Mouse (Mus musculus): ENCODE measurements around the gene Ascl5. TPM values are rescaled to one million over a fixed set of nuclear protein-coding genes. Genes with fewer than 3 reads are reported as not detected.

The Ascl5 gene
- total and polyA plus RNA-seq, 2 experiments from 2014 or later: 0.30 to 3.0 TPM

GRCm38 (mm10) chr1:136052547-136052946 lies 1.9 kb downstream of the Ascl5 start, which contains the start of gene Cacna1s:
Gene Cacna1s, plus strand, starts transcription at chr1:136052750.
- Histone ChIP-seq H3K4me2 (ENCODE audit: low read depth, low read length, poor library complexity, severe bottlenecking) (no peak within 1 kb of the TSS), H3K4me1 (ENCODE audit: insufficient read depth, low read length) (peaks cover 6% of the 10 kb centered on the region; the same call in 1 of the 2 replicates), H3K4me3 (ENCODE audit: low read depth, low read length) (no peak within 1 kb of the TSS), H3K9ac (replicated peaks; ENCODE audit: low read length, poor library complexity, severe bottlenecking) (no peak within 1 kb of the TSS), H3K9me3 (ENCODE audit: low read length) (no peaks in the 10 kb centered on the region), H3K27ac (ENCODE audit: low read depth, low read length) (no peak within 1 kb of the TSS), H3K36me3 (ENCODE audit: insufficient read depth, low read length) (no peaks in the 10 kb centered on the region), H3K27me3 (ENCODE audit: insufficient read depth, low read length) (peaks cover 23% of the 10 kb centered on the region)
- DNase-seq (ENCODE audit: low spot score) (no peak), ATAC-seq (ENCODE audit: low FRiP score) (no peak)
- WGBS: 50% methylated on average over 11 of the region's 11 CpGs
- no peak for TF ChIP-seq CTCF (IDR thresholded peaks at IDR 0.05)

DNA sequence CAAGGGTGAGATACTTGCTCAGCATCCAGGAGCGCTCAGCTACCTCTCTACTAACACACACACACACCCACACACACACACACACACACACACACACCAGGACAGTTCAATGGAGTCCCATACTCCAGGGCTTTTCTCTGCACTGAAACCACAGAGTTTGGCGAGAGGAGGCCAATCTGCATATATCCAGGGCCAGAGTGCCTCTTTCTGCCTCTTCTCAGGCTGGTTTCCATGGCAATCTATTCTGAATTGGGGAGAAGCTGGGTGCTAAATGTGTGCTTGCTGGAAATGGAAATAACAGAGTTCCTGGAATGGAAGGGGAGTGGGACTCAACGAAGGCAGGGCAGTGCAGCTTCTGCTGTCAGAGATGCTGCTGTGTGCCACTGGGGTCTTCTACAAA lies 5.2 kb downstream of the Ascl5 start:
- H3K27me3 ChIP-seq (ENCODE audit: insufficient read depth, low read length): peaks cover 12% of the 10 kb centered on the region
- no peak; the same call in 1 of the 2 replicates for ATAC-seq (ENCODE audit: low FRiP score)

DNA sequence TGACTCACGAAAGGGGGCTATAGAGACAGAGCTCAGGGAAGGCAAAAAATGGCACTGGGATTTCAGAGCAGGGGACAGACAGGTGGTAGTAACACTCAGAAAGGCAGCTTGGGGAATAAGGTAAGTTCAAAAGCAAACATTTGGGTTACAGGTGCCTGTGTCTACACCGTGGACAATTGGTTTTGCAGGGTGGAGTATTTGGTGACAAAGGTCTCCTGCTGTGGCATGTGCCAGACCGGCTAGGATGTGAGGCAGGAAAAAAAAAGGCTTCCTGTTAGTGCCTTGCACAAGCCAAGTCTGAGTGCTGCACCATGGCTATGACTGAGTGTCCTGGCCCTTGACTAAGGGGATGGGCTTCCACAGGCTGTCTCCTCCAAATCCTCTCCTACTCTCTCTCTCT lies 8.0 kb downstream of the Ascl5 start:
- Histone ChIP-seq H3K27me3 (ENCODE audit: insufficient read depth, low read length) (no peaks in the 10 kb centered on the region), H3K27ac (ENCODE audit: low read depth, low read length) (no peak overlapping the region), H3K4me3 (ENCODE audit: low read depth, low read length) (no peak overlapping the region), H3K4me1 (ENCODE audit: insufficient read depth, low read length) (peaks cover 6% of the 10 kb centered on the region; the same call in 1 of the 2 replicates), H3K9ac (replicated peaks; ENCODE audit: low read length, poor library complexity, severe bottlenecking) (no peak overlapping the region), H3K9me3 (ENCODE audit: low read length) (no peaks in the 10 kb centered on the region), H3K4me2 (ENCODE audit: low read depth, low read length, poor library complexity, severe bottlenecking) (no peak overlapping the region), H3K36me3 (ENCODE audit: insufficient read depth, low read length) (no peaks in the 10 kb centered on the region)
- TF ChIP-seq CTCF (IDR thresholded peaks at IDR 0.05): no peak
- 46% methylated on average over 3 of the region's 3 CpGs for WGBS
- ATAC-seq (ENCODE audit: low FRiP score) (no peak), DNase-seq (ENCODE audit: low spot score) (no peak)

More for the DNA sequence above, 5.2 kb downstream of the Ascl5 start:
- Histone ChIP-seq H3K4me1 (ENCODE audit: insufficient read depth, low read length) (peaks cover 6% of the 10 kb centered on the region; the same call in 1 of the 2 replicates), H3K9ac (replicated peaks; ENCODE audit: low read length, poor library complexity, severe bottlenecking) (no peak overlapping the region), H3K9me3 (ENCODE audit: low read length) (no peaks in the 10 kb centered on the region), H3K4me3 (ENCODE audit: low read depth, low read length) (no peak overlapping the region), H3K27ac (ENCODE audit: low read depth, low read length) (peak overlapping the region; percentile 62), H3K36me3 (ENCODE audit: insufficient read depth, low read length) (no peaks in the 10 kb centered on the region), H3K4me2 (ENCODE audit: low read depth, low read length, poor library complexity, severe bottlenecking) (no peak overlapping the region)
- no peak for TF ChIP-seq CTCF (IDR thresholded peaks at IDR 0.05)
- 22% methylated on average over 3 of the region's 3 CpGs for WGBS
- DNase-seq (ENCODE audit: low spot score): peak; percentile 70

DNA sequence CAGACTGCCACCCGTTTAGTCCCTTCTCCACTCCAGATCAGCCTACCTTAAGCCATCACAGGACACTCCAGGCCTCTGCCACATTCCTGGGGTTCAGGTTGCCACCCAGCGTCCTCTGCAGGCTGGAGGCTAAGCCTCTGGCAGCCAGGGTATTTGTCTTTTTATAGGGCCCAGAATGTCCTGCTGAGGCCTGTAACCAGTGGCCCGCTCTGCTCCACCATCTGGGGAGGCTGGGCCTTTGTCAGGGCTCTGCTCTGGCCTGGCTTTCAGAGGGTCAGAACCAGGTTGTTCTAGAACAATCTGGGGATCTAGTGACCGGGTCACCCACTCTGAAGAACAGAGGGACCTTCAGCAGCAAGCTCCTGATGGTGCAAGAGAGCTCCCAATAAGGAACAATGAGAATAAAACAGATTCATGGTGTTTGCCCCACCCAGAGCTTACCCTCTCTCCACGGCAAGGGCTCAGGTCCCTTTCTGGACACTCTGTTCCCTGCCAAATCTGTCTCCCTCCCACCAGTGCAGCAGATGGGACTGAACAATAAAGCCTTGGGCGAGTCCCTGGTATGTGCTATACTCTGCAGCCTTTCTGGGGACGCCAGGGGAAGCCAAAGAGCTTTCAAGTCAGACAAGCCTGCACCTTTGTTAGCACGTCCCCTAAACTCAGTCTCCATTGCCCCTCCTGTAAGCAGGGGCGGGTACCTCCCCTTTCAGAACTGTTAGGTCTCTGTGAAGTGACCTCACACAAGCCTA lies 10.6 kb downstream of the Ascl5 start:
- DNase-seq (ENCODE audit: low spot score): peak; percentile 40
- no peaks in the 10 kb centered on the region for H3K27me3 ChIP-seq (ENCODE audit: insufficient read depth, low read length)
- no peak overlapping the region for H3K4me3 ChIP-seq (ENCODE audit: low read depth, low read length)
- 0 out of 2 replicates have a peak, but pooled peaks have one; percentile 35 for ATAC-seq (ENCODE audit: low FRiP score)
- no peak for TF ChIP-seq CTCF (IDR thresholded peaks at IDR 0.05)
- no peaks in the 10 kb centered on the region for H3K36me3 ChIP-seq (ENCODE audit: insufficient read depth, low read length)
- peaks cover under 1% of the 10 kb centered on the region; the same call in 1 of the 2 replicates for H3K4me1 ChIP-seq (ENCODE audit: insufficient read depth, low read length)
- H3K9me3 ChIP-seq (ENCODE audit: low read length): no peaks in the 10 kb centered on the region
- no peak overlapping the region for H3K27ac ChIP-seq (ENCODE audit: low read depth, low read length)
- no peak overlapping the region for H3K4me2 ChIP-seq (ENCODE audit: low read depth, low read length, poor library complexity, severe bottlenecking)
- WGBS: 49% methylated on average over 9 of the region's 9 CpGs
- H3K9ac ChIP-seq (replicated peaks; ENCODE audit: low read length, poor library complexity, severe bottlenecking): no peak overlapping the region

DNA sequence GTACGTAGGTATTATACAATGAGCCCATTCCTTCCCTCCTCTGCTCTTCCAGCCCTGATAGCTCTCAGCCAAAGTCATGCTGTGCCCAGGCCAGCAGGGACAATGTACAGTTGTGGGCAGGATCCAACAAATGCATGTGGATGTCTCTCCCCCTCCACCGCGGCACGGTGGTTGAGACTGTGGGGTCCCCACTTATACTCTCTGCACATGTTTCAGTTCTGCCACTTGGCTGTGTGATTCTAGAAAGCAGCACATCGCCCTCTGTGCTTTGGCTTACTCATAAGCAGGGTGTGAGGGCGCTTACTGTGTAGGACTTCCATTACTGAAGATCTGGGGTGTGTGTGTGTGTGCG lies 11.2 kb downstream of the Ascl5 start:
- peak; percentile 20; the same call in 1 of the 2 replicates for ATAC-seq (ENCODE audit: low FRiP score)
- Histone ChIP-seq H3K27me3 (ENCODE audit: insufficient read depth, low read length) (no peaks in the 10 kb centered on the region), H3K4me3 (ENCODE audit: low read depth, low read length) (no peak overlapping the region), H3K4me1 (ENCODE audit: insufficient read depth, low read length) (no peaks in the 10 kb centered on the region), H3K4me2 (ENCODE audit: low read depth, low read length, poor library complexity, severe bottlenecking) (no peak overlapping the region), H3K9ac (replicated peaks; ENCODE audit: low read length, poor library complexity, severe bottlenecking) (no peak overlapping the region), H3K36me3 (ENCODE audit: insufficient read depth, low read length) (no peaks in the 10 kb centered on the region), H3K9me3 (ENCODE audit: low read length) (no peaks in the 10 kb centered on the region), H3K27ac (ENCODE audit: low read depth, low read length) (no peak overlapping the region)
- WGBS: 71% methylated on average over 7 of the region's 7 CpGs
- peak; percentile 30 for DNase-seq (ENCODE audit: low spot score)
- no peak for TF ChIP-seq CTCF (IDR thresholded peaks at IDR 0.05)

DNA sequence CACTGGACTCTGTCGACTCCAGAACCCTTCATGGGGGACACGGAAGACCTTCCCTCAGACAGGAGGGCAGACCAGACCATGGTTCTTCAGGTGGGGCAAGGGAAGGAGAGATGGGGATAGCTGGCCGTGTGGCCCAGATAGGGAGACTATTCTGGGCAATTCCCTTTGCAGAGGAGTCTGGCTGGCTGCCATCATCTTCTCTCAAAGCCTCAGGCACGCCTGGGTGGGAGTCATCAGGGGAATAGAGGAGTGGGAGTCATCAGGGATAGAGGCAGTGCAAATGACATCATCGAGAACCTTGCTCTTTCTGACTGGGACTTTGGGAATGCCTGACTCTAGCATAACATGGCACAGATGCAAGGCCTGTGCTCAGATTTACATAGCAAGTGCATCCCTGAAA lies 13.4 kb downstream of the Ascl5 start:
- Histone ChIP-seq H3K27me3 (ENCODE audit: insufficient read depth, low read length) (no peaks in the 10 kb centered on the region), H3K4me2 (ENCODE audit: low read depth, low read length, poor library complexity, severe bottlenecking) (no peak overlapping the region), H3K36me3 (ENCODE audit: insufficient read depth, low read length) (no peaks in the 10 kb centered on the region), H3K27ac (ENCODE audit: low read depth, low read length) (no peak overlapping the region), H3K4me3 (ENCODE audit: low read depth, low read length) (no peak overlapping the region), H3K9ac (replicated peaks; ENCODE audit: low read length, poor library complexity, severe bottlenecking) (no peak overlapping the region), H3K9me3 (ENCODE audit: low read length) (no peaks in the 10 kb centered on the region), H3K4me1 (ENCODE audit: insufficient read depth, low read length) (no peaks in the 10 kb centered on the region)
- no peak for TF ChIP-seq CTCF (IDR thresholded peaks at IDR 0.05)
- ATAC-seq (ENCODE audit: low FRiP score): no peak
- 72% methylated on average over 5 of the region's 5 CpGs for WGBS
- no peak for DNase-seq (ENCODE audit: low spot score)

All from midbrain, postnatal 0 days (tissue).